Mouse (Mus musculus) thymus, postnatal 25 days (tissue): ENCODE data around the gene Gm42674.

Experiments
- DNase-seq: peaks from one replicate; pipeline ENCODE4 v3.0.0; 2022

Gm42674 gene

GRCm38 (mm10) chr3:90626266-90627021 is 24.7 kb downstream of the Gm42674 start:
- no peak for DNase-seq

- no peak for DNase-seq
Measured at GRCm38 (mm10) chr3:90627366-90627765, 25.7 kb downstream of the Gm42674 start.

- peak; percentile 33 for DNase-seq
Measured at GRCm38 (mm10) chr3:90627807-90628206, 26.1 kb downstream of the Gm42674 start.

GRCm38 (mm10) chr3:90629298-90629697 is 27.6 kb downstream of the Gm42674 start:
- DNase-seq, result no peak

DNA sequence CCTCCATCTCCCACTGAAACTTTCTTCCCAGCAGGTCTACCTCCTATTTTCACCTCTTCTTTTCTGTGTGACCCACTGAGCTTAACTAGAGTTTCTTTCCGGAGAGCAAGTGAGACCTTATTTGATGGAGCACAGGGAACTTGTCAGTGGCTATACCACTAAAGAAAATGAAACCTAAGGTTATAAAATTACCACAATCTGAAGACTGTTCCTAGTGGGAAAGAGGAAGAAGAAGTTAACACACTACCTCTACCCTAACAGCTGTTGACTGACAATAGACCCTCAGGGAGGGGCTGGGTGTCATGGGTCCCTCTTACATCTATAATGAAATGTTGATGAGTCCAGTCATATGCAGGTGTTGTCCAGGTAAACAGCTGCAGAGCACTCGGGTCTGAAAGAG is 30.3 kb downstream of the Gm42674 start:
- no peak for DNase-seq

- DNase-seq, result no peak
Measured at GRCm38 (mm10) chr3:90638511-90639275, 37.0 kb downstream of the Gm42674 start.

DNA sequence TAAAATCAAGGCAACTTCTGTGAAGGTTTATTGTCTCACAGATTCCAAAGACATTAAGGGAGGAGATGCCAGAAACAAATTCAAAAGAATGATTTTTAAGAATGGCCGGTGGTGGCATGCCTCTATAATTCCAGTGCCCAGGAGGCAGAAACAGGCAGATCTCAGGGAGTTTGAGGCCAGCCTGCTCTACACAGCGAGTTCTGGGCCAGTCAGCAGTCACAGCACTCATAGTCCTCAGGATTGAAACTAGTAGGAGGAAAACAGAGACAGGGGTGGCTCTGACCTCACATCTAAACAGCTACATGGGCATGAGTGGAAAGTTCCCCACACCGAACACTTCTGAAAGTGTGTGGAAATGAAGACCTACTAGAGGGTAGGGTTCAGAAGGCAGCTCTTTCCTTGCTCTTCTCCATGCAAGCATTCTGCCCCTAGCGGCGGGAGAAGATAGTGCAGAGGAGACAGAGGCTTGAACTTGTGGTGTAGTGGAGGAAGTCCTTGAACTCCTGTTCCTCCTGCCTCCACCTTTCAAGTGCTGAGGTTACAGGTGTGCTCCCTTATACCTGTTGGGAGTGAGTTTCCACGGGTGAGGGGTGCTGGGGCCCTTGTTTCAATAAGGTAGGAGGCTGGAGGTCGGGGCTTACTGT is 37.9 kb downstream of the Gm42674 start:
- peak; percentile 70 for DNase-seq

DNA sequence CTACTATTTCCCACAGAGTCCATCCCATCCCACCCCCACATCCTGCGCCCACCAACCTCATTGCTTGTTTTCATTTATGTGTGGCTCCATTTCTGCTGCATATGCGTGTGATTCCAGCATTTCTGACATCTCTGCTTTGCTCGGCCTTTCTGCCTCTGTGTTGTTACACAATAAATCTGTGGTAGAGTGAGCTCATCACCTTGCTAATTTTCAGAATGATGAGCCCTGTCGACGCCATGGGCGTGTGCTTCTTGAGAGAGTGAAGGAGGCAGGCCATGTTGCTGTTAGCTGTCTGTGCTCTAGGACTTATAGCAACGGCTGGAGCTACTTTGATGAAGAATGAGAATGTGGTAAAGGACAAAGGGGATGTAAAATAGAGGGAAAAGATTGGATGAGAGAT is 39.3 kb downstream of the Gm42674 start:
- DNase-seq, result no peak

- DNase-seq, result peak; percentile 65
Measured at GRCm38 (mm10) chr3:90644220-90644619, 42.5 kb downstream of the Gm42674 start.

- no peak for DNase-seq
Measured at GRCm38 (mm10) chr3:90647291-90647690, 45.6 kb downstream of the Gm42674 start.

DNA sequence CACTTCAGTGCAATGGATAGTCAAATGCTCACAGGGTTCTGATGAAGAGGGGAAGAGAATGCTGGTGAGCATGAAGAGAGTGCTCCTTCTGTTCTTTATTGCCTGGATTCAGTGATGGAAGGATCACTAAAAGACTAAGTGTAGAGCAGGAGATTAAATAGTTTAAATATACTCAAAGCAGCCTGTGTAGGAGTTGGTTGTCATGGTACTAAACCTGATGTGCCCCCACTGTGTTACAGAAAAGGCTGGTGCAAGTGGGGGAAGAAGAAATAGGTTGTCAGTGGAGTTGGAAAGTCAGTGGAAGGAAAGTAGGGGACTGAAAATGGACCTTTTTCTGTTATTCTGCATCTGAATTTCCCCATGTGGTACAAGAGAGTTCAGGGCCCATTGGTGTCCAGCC is 47.3 kb downstream of the Gm42674 start:
- DNase-seq, result no peak

GRCm38 (mm10) chr3:90649832-90650231 is 48.1 kb downstream of the Gm42674 start:
- DNase-seq, result no peak

DNA sequence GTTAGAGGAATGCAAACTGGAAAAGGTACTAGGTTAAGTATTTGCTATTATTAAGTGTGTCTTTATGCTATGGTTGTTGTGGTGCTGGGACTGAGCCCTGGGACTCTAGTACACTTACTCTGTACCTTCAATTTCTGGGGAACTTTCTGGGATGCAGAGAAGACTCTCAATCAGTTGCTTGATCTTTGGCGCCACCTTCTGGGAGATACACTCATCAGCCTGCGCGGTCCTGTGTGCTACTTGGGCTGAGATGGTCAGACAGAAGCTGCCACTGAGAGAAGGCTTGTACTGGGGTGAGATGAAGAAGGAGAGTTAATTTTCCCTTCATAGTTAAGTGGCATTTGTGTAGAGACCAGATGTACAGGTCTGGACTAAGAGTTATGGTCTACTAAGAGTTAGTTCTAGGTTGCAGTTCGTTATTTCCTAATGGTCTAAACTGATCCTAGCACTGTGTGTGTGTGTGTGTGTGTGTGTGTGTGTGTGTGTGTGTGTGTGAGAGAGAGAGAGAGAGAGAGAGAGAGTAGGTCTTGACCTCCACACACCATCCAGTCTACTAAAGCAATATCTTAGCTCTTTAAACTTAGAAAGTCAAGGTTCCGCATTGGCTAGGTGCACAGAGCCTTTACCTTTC is 51.3 kb downstream of the Gm42674 start:
- DNase-seq, result peak; percentile 60

- DNase-seq, result no peak
Measured at GRCm38 (mm10) chr3:90653717-90654116, 52.0 kb downstream of the Gm42674 start, which contains the start of gene S100a7a. TSS of gene S100a7a (plus strand) at chr3:90654017.
